ENCODE assay signal across 8 mouse cellular contexts in the genomic region with DNA sequence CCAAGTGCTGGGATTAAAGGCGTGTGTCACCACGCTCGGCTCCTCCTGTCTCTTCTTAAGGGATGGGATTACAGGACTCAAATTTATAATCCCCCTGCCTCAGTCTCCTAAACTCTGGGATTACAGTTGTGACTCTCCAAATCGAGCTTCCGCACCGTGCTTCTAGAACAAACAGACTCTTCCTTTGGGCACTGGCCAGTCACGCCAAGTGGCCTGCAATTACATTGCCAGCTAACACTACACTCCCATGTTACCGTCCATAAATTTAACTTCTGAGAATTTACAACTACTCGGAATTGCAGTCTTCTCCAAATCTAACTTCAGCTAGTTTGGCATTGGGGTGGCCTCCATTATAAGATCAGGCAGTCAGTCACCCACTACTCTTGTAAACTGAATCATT. TPM values are rescaled to one million over a fixed set of nuclear protein-coding genes. Genes with fewer than 3 reads are reported as not detected.
DNase-seq lines count a peak whose midpoint lies in the region; ATAC-seq and TF ChIP-seq lines count a peak whose summit lies in the region.

No protein-coding gene starts in this region.

- H3K9me3 ChIP-seq in kidney, embryonic 16.5 days (ENCODE audit: low read length) = no peaks in the 10 kb centered on the region
- H3K9me3 ChIP-seq in embryonic facial prominence, embryonic 13.5 days = no peaks in the 10 kb centered on the region
- no peaks in the 10 kb centered on the region for H3K9me3 ChIP-seq in intestine, embryonic 16.5 days (ENCODE audit: control insufficient read depth, low read length)
- no peaks in the 10 kb centered on the region for H3K9me3 ChIP-seq in midbrain, postnatal 0 days (ENCODE audit: low read length)

- H3K9ac ChIP-seq in kidney, embryonic 16.5 days (replicated peaks; ENCODE audit: low read length) = peak overlapping the region; percentile 94
- H3K9ac ChIP-seq in embryonic facial prominence, embryonic 13.5 days = peak overlapping the region; percentile 89
- no peak overlapping the region; the same call in 1 of the 2 replicates for H3K9ac ChIP-seq in intestine, embryonic 16.5 days (ENCODE audit: low read depth, low read length)
- H3K9ac ChIP-seq in midbrain, postnatal 0 days (replicated peaks; ENCODE audit: low read length, poor library complexity, severe bottlenecking) = no peak overlapping the region

- H3K4me1 ChIP-seq in kidney, embryonic 16.5 days (ENCODE audit: insufficient read depth, low read length) = peaks cover 14% of the 10 kb centered on the region
- H3K4me1 ChIP-seq in embryonic facial prominence, embryonic 13.5 days = peaks cover 16% of the 10 kb centered on the region
- peaks cover 19% of the 10 kb centered on the region for H3K4me1 ChIP-seq in intestine, embryonic 16.5 days (ENCODE audit: control insufficient read depth, insufficient read depth, low read length)
- peaks cover 12% of the 10 kb centered on the region for H3K4me1 ChIP-seq in midbrain, postnatal 0 days (ENCODE audit: insufficient read depth, low read length)

- no peak for DNase-seq in kidney, adult 18-20 months
- no peak for DNase-seq in midbrain, postnatal 0 days (ENCODE audit: low spot score)
- DNase-seq in right cerebral cortex, adult 2 months (ENCODE audit: low spot score in 2 of 2) = no peak
- DNase-seq in right cerebral cortex, postnatal 10 days (ENCODE audit: low spot score in 2 of 2) = no peak
- DNase-seq in gastrocnemius, postnatal 14 days = no peak

- intact Hi-C loops in gastrocnemius, postnatal 14 days (cut with DNase I; ENCODE audit: low total_unique reads) = loop anchor here (5.0 kb wide), 1 partner anchor 40 kb away; a partner anchor contains a TSS

- peak overlapping the region; percentile 73 for H3K4me2 ChIP-seq in kidney, embryonic 16.5 days (replicated peaks; ENCODE audit: low read depth, low read length)
- H3K4me2 ChIP-seq in embryonic facial prominence, embryonic 13.5 days = peak overlapping the region; percentile 91
- H3K4me2 ChIP-seq in intestine, embryonic 16.5 days (ENCODE audit: low read depth, low read length) = peak overlapping the region; percentile 82
- H3K4me2 ChIP-seq in midbrain, postnatal 0 days (ENCODE audit: low read depth, low read length, poor library complexity, severe bottlenecking) = peak overlapping the region; percentile 69

- 62% methylated on average over 9 of the region's 9 CpGs for WGBS in kidney, embryonic 16.5 days
- 82% methylated on average over 9 of the region's 9 CpGs for WGBS in embryonic facial prominence, embryonic 13.5 days
- WGBS in intestine, embryonic 16.5 days = 75% methylated on average over 9 of the region's 9 CpGs
- WGBS in midbrain, postnatal 0 days = 79% methylated on average over 9 of the region's 9 CpGs

- H3K27ac ChIP-seq in kidney, embryonic 16.5 days (ENCODE audit: low read length) = no peak overlapping the region
- H3K27ac ChIP-seq in embryonic facial prominence, embryonic 13.5 days = peak overlapping the region; percentile 99
- no peak overlapping the region for H3K27ac ChIP-seq in intestine, embryonic 16.5 days (ENCODE audit: low read length)
- H3K27ac ChIP-seq in midbrain, postnatal 0 days (ENCODE audit: low read depth, low read length) = peak overlapping the region; percentile 98; the same call in 1 of the 2 replicates

- peak overlapping the region; percentile 77 for H3K4me3 ChIP-seq in kidney, embryonic 16.5 days (ENCODE audit: low read length)
- peak overlapping the region; percentile 70 for H3K4me3 ChIP-seq in embryonic facial prominence, embryonic 13.5 days
- H3K4me3 ChIP-seq in intestine, embryonic 16.5 days (ENCODE audit: low read length) = peak overlapping the region; percentile 71
- peak overlapping the region; percentile 80 for H3K4me3 ChIP-seq in midbrain, postnatal 0 days (ENCODE audit: low read depth, low read length)

- no peak for ATAC-seq in kidney, embryonic 16.5 days (ENCODE audit: low FRiP score, low TSS enrichment)
- no peak for ATAC-seq in embryonic facial prominence, embryonic 13.5 days (ENCODE audit: insufficient number of reproducible peaks, insufficient read depth, low FRiP score, low TSS enrichment, low read depth)
- ATAC-seq in intestine, embryonic 16.5 days = no peak
- no peak for ATAC-seq in midbrain, postnatal 0 days (ENCODE audit: low FRiP score)

- no peaks in the 10 kb centered on the region for H3K27me3 ChIP-seq in kidney, embryonic 16.5 days (ENCODE audit: insufficient read depth, low read length)
- H3K27me3 ChIP-seq in embryonic facial prominence, embryonic 13.5 days = no peaks in the 10 kb centered on the region
- no peaks in the 10 kb centered on the region for H3K27me3 ChIP-seq in intestine, embryonic 16.5 days (replicated peaks; ENCODE audit: control insufficient read depth, insufficient read depth, low read length)
- no peaks in the 10 kb centered on the region for H3K27me3 ChIP-seq in midbrain, postnatal 0 days (ENCODE audit: insufficient read depth, low read length)

- no peak for TF ChIP-seq CTCF in midbrain, postnatal 0 days (IDR thresholded peaks at IDR 0.05)

- H3K36me3 ChIP-seq in kidney, embryonic 16.5 days (ENCODE audit: insufficient read depth, low read length) = no peaks in the 10 kb centered on the region; the same call in 1 of the 2 replicates
- peaks cover 14% of the 10 kb centered on the region; the same call in 1 of the 2 replicates for H3K36me3 ChIP-seq in embryonic facial prominence, embryonic 13.5 days
- peaks cover 3% of the 10 kb centered on the region; the same call in 1 of the 2 replicates for H3K36me3 ChIP-seq in intestine, embryonic 16.5 days (ENCODE audit: control insufficient read depth, insufficient read depth, low read length)
- no peaks in the 10 kb centered on the region for H3K36me3 ChIP-seq in midbrain, postnatal 0 days (ENCODE audit: insufficient read depth, low read length)

RNA-seq across cellular contexts. Expression of a gene that starts 0.5 kb away (rescaled TPM):
- 44.1 and 44.7 TPM in 2 replicates for polyA plus RNA-seq in kidney, embryonic 16.5 days (2015; fragmentation: Nextera tagmentation; extraction: Ambion mirVana)
- 47.7 and 48.0 TPM in 2 replicates for polyA plus RNA-seq in embryonic facial prominence, embryonic 13.5 days (2015; fragmentation: Nextera tagmentation; extraction: Ambion mirVana)
- polyA plus RNA-seq in intestine, embryonic 16.5 days (2015; fragmentation: Nextera tagmentation; extraction: Ambion mirVana) = 28.2 and 29.6 TPM in 2 replicates
- total RNA-seq in midbrain, postnatal 0 days (2014; rRNA removed) = 43.5 and 58.5 TPM in 2 replicates
- 23.6 and 27.9 TPM in 2 replicates for polyA plus RNA-seq in midbrain, postnatal 0 days (2015; fragmentation: Nextera tagmentation; extraction: Ambion mirVana)
- total RNA-seq in gastrocnemius, postnatal 14 days (2021) = 10 to 100 TPM; 13.1 to 15.1 TPM

RNA-seq across cellular contexts. Expression of a gene that starts 40.8 kb away (rescaled TPM):
- 981 and 1,131 TPM in 2 replicates for polyA plus RNA-seq in kidney, embryonic 16.5 days (2015; fragmentation: Nextera tagmentation; extraction: Ambion mirVana)
- polyA plus RNA-seq in embryonic facial prominence, embryonic 13.5 days (2015; fragmentation: Nextera tagmentation; extraction: Ambion mirVana) = 1,097 and 1,210 TPM in 2 replicates
- polyA plus RNA-seq in intestine, embryonic 16.5 days (2015; fragmentation: Nextera tagmentation; extraction: Ambion mirVana) = 1,018 and 1,133 TPM in 2 replicates
- total RNA-seq in midbrain, postnatal 0 days (2014; rRNA removed) = 511 and 632 TPM in 2 replicates
- polyA plus RNA-seq in midbrain, postnatal 0 days (2015; fragmentation: Nextera tagmentation; extraction: Ambion mirVana) = 500 and 515 TPM in 2 replicates
- 100 to 1,000 TPM; 129 to 167 TPM for total RNA-seq in gastrocnemius, postnatal 14 days (2021)

RNA-seq across cellular contexts. Expression of a gene that starts 41.1 kb away (rescaled TPM):
- 9.4 and 9.5 TPM in 2 replicates for polyA plus RNA-seq in kidney, embryonic 16.5 days (2015; fragmentation: Nextera tagmentation; extraction: Ambion mirVana)
- 7.7 and 8.3 TPM in 2 replicates for polyA plus RNA-seq in embryonic facial prominence, embryonic 13.5 days (2015; fragmentation: Nextera tagmentation; extraction: Ambion mirVana)
- 14.8 and 19.7 TPM in 2 replicates for polyA plus RNA-seq in intestine, embryonic 16.5 days (2015; fragmentation: Nextera tagmentation; extraction: Ambion mirVana)
- 101 and 103 TPM in 2 replicates for total RNA-seq in midbrain, postnatal 0 days (2014; rRNA removed)
- polyA plus RNA-seq in midbrain, postnatal 0 days (2015; fragmentation: Nextera tagmentation; extraction: Ambion mirVana) = 13.3 and 14.4 TPM in 2 replicates
- 1 to 10 TPM; 1.3 to 3.1 TPM for total RNA-seq in gastrocnemius, postnatal 14 days (2021)

RNA-seq across cellular contexts. Expression of a gene that starts 41.3 kb away (rescaled TPM):
- 14.3 and 16.0 TPM in 2 replicates for polyA plus RNA-seq in kidney, embryonic 16.5 days (2015; fragmentation: Nextera tagmentation; extraction: Ambion mirVana)
- 7.0 and 8.7 TPM in 2 replicates for polyA plus RNA-seq in embryonic facial prominence, embryonic 13.5 days (2015; fragmentation: Nextera tagmentation; extraction: Ambion mirVana)
- polyA plus RNA-seq in intestine, embryonic 16.5 days (2015; fragmentation: Nextera tagmentation; extraction: Ambion mirVana) = 15.2 and 16.0 TPM in 2 replicates
- total RNA-seq in midbrain, postnatal 0 days (2014; rRNA removed) = 162 and 220 TPM in 2 replicates
- polyA plus RNA-seq in midbrain, postnatal 0 days (2015; fragmentation: Nextera tagmentation; extraction: Ambion mirVana) = 81.5 and 88.5 TPM in 2 replicates
- 10 to 100 TPM; 16.6 to 20.1 TPM for total RNA-seq in gastrocnemius, postnatal 14 days (2021)

Comparison
In these comparisons a context has a peak if more than half of its experiments do, and no peak if none do; other contexts are left out.
1. H3K27ac ChIP-seq: peak in embryonic facial prominence, embryonic 13.5 days (single experiment) and midbrain, postnatal 0 days (single experiment); none in kidney, embryonic 16.5 days (single experiment) and intestine, embryonic 16.5 days (single experiment).
2. H3K9ac ChIP-seq: peak in kidney, embryonic 16.5 days (single experiment) and embryonic facial prominence, embryonic 13.5 days (single experiment); none in intestine, embryonic 16.5 days (single experiment) and midbrain, postnatal 0 days (single experiment).
3. Peak in every context shown above with its lines, with median percentiles within 50 percentile points of each other: H3K4me2 ChIP-seq and H3K4me3 ChIP-seq.